7 mouse cellular contexts compared by ENCODE assay signal in genomic region chr3:107332960-107333380, GRCm38 (mm10). TPM values are rescaled to one million over a fixed set of nuclear protein-coding genes. Genes with fewer than 3 reads are reported as not detected.
DNase-seq lines count a peak whose midpoint lies in the region; ATAC-seq lines count a peak whose summit lies in the region.

No protein-coding gene starts in this region.

- under 1% methylated on average over 37 of the region's 37 CpGs for WGBS in embryonic facial prominence, embryonic 10.5 days
- under 1% methylated on average over 37 of the region's 37 CpGs for WGBS in intestine, embryonic 16.5 days
- under 1% methylated on average over 37 of the region's 37 CpGs for WGBS in midbrain, embryonic 10.5 days

- H3K4me2 ChIP-seq in intestine, embryonic 16.5 days (ENCODE audit: low read depth, low read length), result no peak overlapping the region

- H3K27ac ChIP-seq in embryonic facial prominence, embryonic 10.5 days (replicated peaks), result peak overlapping the region; percentile 96
- peak overlapping the region; percentile 98 for H3K27ac ChIP-seq in intestine, embryonic 16.5 days (ENCODE audit: low read length)
- H3K27ac ChIP-seq in midbrain, embryonic 10.5 days (replicated peaks), result peak overlapping the region; percentile 97

- H3K36me3 ChIP-seq in embryonic facial prominence, embryonic 10.5 days (replicated peaks), result peaks cover 41% of the 10 kb centered on the region
- H3K36me3 ChIP-seq in intestine, embryonic 16.5 days (ENCODE audit: control insufficient read depth, insufficient read depth, low read length), result peaks cover 7% of the 10 kb centered on the region; the same call in 1 of the 2 replicates
- H3K36me3 ChIP-seq in midbrain, embryonic 10.5 days, result peaks cover 34% of the 10 kb centered on the region

- H3K27me3 ChIP-seq in embryonic facial prominence, embryonic 10.5 days (replicated peaks; ENCODE audit: low read depth, poor library complexity, severe bottlenecking), result no peaks in the 10 kb centered on the region
- H3K27me3 ChIP-seq in intestine, embryonic 16.5 days (replicated peaks; ENCODE audit: control insufficient read depth, insufficient read depth, low read length), result no peaks in the 10 kb centered on the region
- H3K27me3 ChIP-seq in midbrain, embryonic 10.5 days (ENCODE audit: low read depth, poor library complexity, severe bottlenecking), result no peaks in the 10 kb centered on the region

- H3K4me1 ChIP-seq in embryonic facial prominence, embryonic 10.5 days, result peaks cover 42% of the 10 kb centered on the region
- H3K4me1 ChIP-seq in intestine, embryonic 16.5 days (ENCODE audit: control insufficient read depth, insufficient read depth, low read length), result peaks cover 19% of the 10 kb centered on the region
- peaks cover 51% of the 10 kb centered on the region for H3K4me1 ChIP-seq in midbrain, embryonic 10.5 days

- peak overlapping the region; percentile 78 for H3K4me3 ChIP-seq in embryonic facial prominence, embryonic 10.5 days
- H3K4me3 ChIP-seq in intestine, embryonic 16.5 days (ENCODE audit: low read length), result peak overlapping the region; percentile 77
- H3K4me3 ChIP-seq in midbrain, embryonic 10.5 days, result peak overlapping the region; percentile 98

- H3K9ac ChIP-seq in intestine, embryonic 16.5 days (ENCODE audit: low read depth, low read length), result peak overlapping the region; percentile 86

- peak; percentile 93 for ATAC-seq in intestine, embryonic 16.5 days

- DNase-seq in adrenal gland, postnatal 14 days, result peak; percentile 96
- DNase-seq in embryonic facial prominence, embryonic 10.5 days (ENCODE audit: low spot score), result peak; percentile 97
- DNase-seq in gastrocnemius, postnatal 4 days (ENCODE audit: low spot score in 2 of 2), result peak; percentile 78 to 90
- DNase-seq in left cerebral cortex, postnatal 36 days (ENCODE audit: low spot score in 2 of 2), result peak; percentile 95 to 96
- no peak for DNase-seq in midbrain, embryonic 10.5 days (ENCODE audit: low spot score)
- peak; percentile 86 for DNase-seq in right cerebral cortex, postnatal 4 days

- intact Hi-C loops in left cerebral cortex, postnatal 36 days (cut with DNase I), result loop anchor here (5.0 kb wide), 1 partner anchor 56 kb away; the partner anchor contains the start of gene Lamtor5

- no peaks in the 10 kb centered on the region for H3K9me3 ChIP-seq in embryonic facial prominence, embryonic 10.5 days
- H3K9me3 ChIP-seq in intestine, embryonic 16.5 days (ENCODE audit: control insufficient read depth, low read length), result no peaks in the 10 kb centered on the region
- no peaks in the 10 kb centered on the region for H3K9me3 ChIP-seq in midbrain, embryonic 10.5 days (replicated peaks)

RNA-seq across cellular contexts. Expression of gene Rbm15, which starts 0.5 kb away (rescaled TPM):
- total RNA-seq in adrenal gland, postnatal 14 days (2021), result 37.3 and 41.1 TPM in 2 replicates
- polyA plus RNA-seq in embryonic facial prominence, embryonic 10.5 days (2016; fragmentation: Nextera tagmentation; extraction: Ambion mirVana), result 21.0 and 21.6 TPM in 2 replicates
- total RNA-seq in gastrocnemius, postnatal 4 days (2021), result 10 to 100 TPM; 29.0 to 31.3 TPM
- 11.1 and 11.5 TPM in 2 replicates for polyA plus RNA-seq in intestine, embryonic 16.5 days (2015; fragmentation: Nextera tagmentation; extraction: Ambion mirVana)
- 10 to 100 TPM; 24.2 to 30.0 TPM for total RNA-seq in left cerebral cortex, postnatal 36 days (2021)
- polyA plus RNA-seq in midbrain, embryonic 10.5 days (2016; fragmentation: Nextera tagmentation; extraction: Ambion mirVana), result 17.8 and 18.2 TPM in 2 replicates

RNA-seq across cellular contexts. Expression of gene Slc16a4, which starts 41.9 kb away (rescaled TPM):
- total RNA-seq in adrenal gland, postnatal 14 days (2021), result 0.44 and 0.49 TPM in 2 replicates
- polyA plus RNA-seq in embryonic facial prominence, embryonic 10.5 days (2016; fragmentation: Nextera tagmentation; extraction: Ambion mirVana), result 2.1 and 2.5 TPM in 2 replicates
- under 1 TPM; 0.18 to 0.37 TPM for total RNA-seq in gastrocnemius, postnatal 4 days (2021)
- polyA plus RNA-seq in intestine, embryonic 16.5 days (2015; fragmentation: Nextera tagmentation; extraction: Ambion mirVana), result 1.5 and 1.7 TPM in 2 replicates
- total RNA-seq in left cerebral cortex, postnatal 36 days (2021), result 1 to 10 TPM; 1.7 to 2.4 TPM
- polyA plus RNA-seq in midbrain, embryonic 10.5 days (2016; fragmentation: Nextera tagmentation; extraction: Ambion mirVana), result 1.5 and 2.3 TPM in 2 replicates

RNA-seq across cellular contexts. Expression of gene Lamtor5, which starts 54.3 kb away (rescaled TPM):
- total RNA-seq in adrenal gland, postnatal 14 days (2021), result 73.8 and 81.7 TPM in 2 replicates
- 187 and 191 TPM in 2 replicates for polyA plus RNA-seq in embryonic facial prominence, embryonic 10.5 days (2016; fragmentation: Nextera tagmentation; extraction: Ambion mirVana)
- total RNA-seq in gastrocnemius, postnatal 4 days (2021), result 10 to 100 TPM; 56.2 to 57.1 TPM
- 208 and 217 TPM in 2 replicates for polyA plus RNA-seq in intestine, embryonic 16.5 days (2015; fragmentation: Nextera tagmentation; extraction: Ambion mirVana)
- total RNA-seq in left cerebral cortex, postnatal 36 days (2021), result 10 to 100 TPM; 64.6 to 66.8 TPM
- polyA plus RNA-seq in midbrain, embryonic 10.5 days (2016; fragmentation: Nextera tagmentation; extraction: Ambion mirVana), result 193 and 202 TPM in 2 replicates
